Mouse (Mus musculus) hindbrain, embryonic 10.5 days (tissue): ENCODE measurements around the gene Disc1. TPM values are rescaled to one million over a fixed set of nuclear protein-coding genes. Genes with fewer than 3 reads are reported as not detected.

Experiments
- DNase-seq: peaks from one replicate; pipeline ENCODE4 v3.0.0-alpha.2; 2017; ENCODE audit warnings: low spot score
- H3K27ac ChIP-seq: fragments of 300-500 bp; sonication (generic); 2 replicates; pipeline ENCODE4 v1.5.1; 2016; ENCODE audit warnings: mild to moderate bottlenecking, moderate library complexity
- H3K27me3 ChIP-seq: fragments of 300-500 bp; sonication (generic); 2 replicates; pipeline ENCODE4 v1.6.1; 2016; ENCODE audit warnings: mild to moderate bottlenecking; ENCODE audit not compliant: poor library complexity, insufficient read depth, severe bottlenecking
- H3K36me3 ChIP-seq: fragments of 300-500 bp; sonication (generic); 2 replicates; pipeline ENCODE4 v1.6.1; 2016; ENCODE audit warnings: mild to moderate bottlenecking, moderate library complexity
- H3K4me1 ChIP-seq: fragments of 300-500 bp; sonication (generic); replicated peaks from 2 replicates; pipeline ENCODE4 v1.6.1; 2016; ENCODE audit warnings: mild to moderate bottlenecking
- H3K4me3 ChIP-seq: fragments of 300-500 bp; sonication (generic); 2 replicates; pipeline ENCODE4 v1.5.1; 2016; ENCODE audit warnings: mild to moderate bottlenecking, moderate library complexity
- H3K9me3 ChIP-seq: fragments of 300-500 bp; sonication (generic); 2 replicates; pipeline ENCODE4 v1.6.1; 2016; ENCODE audit warnings: mild to moderate bottlenecking, moderate library complexity
- WGBS: fragments of 180-500 bp; shearing (Covaris S2); methylation state at CpG from one replicate; pipeline ENCODE4 v1.1.7; 2016; 5-methylcytosine and 5-hydroxymethylcytosine counted together
- polyA plus RNA-seq: library from polyadenylated mRNA; unstranded; fragments of >200 nt; fragmentation: Nextera tagmentation; extraction: Ambion mirVana; gene quantifications from 2 replicates; pipeline ENCODE4 v1.2.1, GENCODE M21; 2016

The Disc1 gene
- polyA plus RNA-seq, 1 experiment from 2014 or later: 2.1 TPM

GRCm38 (mm10) chr8:125223031-125223753, 169.2 kb downstream of the Disc1 start:
- peaks cover 62% of the 10 kb centered on the region for H3K4me1 ChIP-seq
- WGBS: 67% methylated on average over 10 of the region's 10 CpGs
- peaks cover 18% of the 10 kb centered on the region; the same call in 1 of the 2 replicates for H3K27me3 ChIP-seq
- no peaks in the 10 kb centered on the region for H3K9me3 ChIP-seq
- H3K4me3 ChIP-seq: no peak overlapping the region
- H3K36me3 ChIP-seq: no peaks in the 10 kb centered on the region
- DNase-seq: no peak
- no peak overlapping the region for H3K27ac ChIP-seq

- peaks cover 12% of the 10 kb centered on the region; the same call in 1 of the 2 replicates for H3K27me3 ChIP-seq
- H3K36me3 ChIP-seq: no peaks in the 10 kb centered on the region
- peaks cover 52% of the 10 kb centered on the region for H3K4me1 ChIP-seq
- no peak for DNase-seq
- 79% methylated on average over 6 of the region's 6 CpGs for WGBS
- H3K4me3 ChIP-seq: no peak overlapping the region
- no peaks in the 10 kb centered on the region for H3K9me3 ChIP-seq
- H3K27ac ChIP-seq: peak overlapping the region; percentile 30; the same call in 1 of the 2 replicates
Observed at GRCm38 (mm10) chr8:125224271-125224699, 170.3 kb downstream of the Disc1 start.

GRCm38 (mm10) chr8:125225266-125225665, 171.3 kb downstream of the Disc1 start:
- no peaks in the 10 kb centered on the region for H3K9me3 ChIP-seq
- WGBS: 87% methylated on average over 9 of the region's 9 CpGs
- no peaks in the 10 kb centered on the region for H3K36me3 ChIP-seq
- no peak overlapping the region for H3K27ac ChIP-seq
- no peak for DNase-seq
- H3K4me3 ChIP-seq: no peak overlapping the region
- H3K27me3 ChIP-seq: peaks cover 5% of the 10 kb centered on the region; the same call in 1 of the 2 replicates
- H3K4me1 ChIP-seq: peaks cover 46% of the 10 kb centered on the region

GRCm38 (mm10) chr8:125226989-125227624, 173.1 kb downstream of the Disc1 start:
- DNase-seq: no peak
- no peaks in the 10 kb centered on the region for H3K36me3 ChIP-seq
- no peak overlapping the region; the same call in 1 of the 2 replicates for H3K27ac ChIP-seq
- no peak overlapping the region for H3K4me3 ChIP-seq
- H3K9me3 ChIP-seq: no peaks in the 10 kb centered on the region
- peaks cover 46% of the 10 kb centered on the region for H3K4me1 ChIP-seq
- H3K27me3 ChIP-seq: 0 out of 2 replicates have a peak, but pooled peaks cover 1% of the 10 kb centered on the region
- WGBS: 78% methylated on average over 14 of the region's 14 CpGs

- no peak for DNase-seq
- 0 out of 2 replicates have a peak, but pooled peaks cover 3% of the 10 kb centered on the region for H3K9me3 ChIP-seq
- H3K4me1 ChIP-seq: peaks cover 16% of the 10 kb centered on the region
- WGBS: 87% methylated on average over 5 of the region's 5 CpGs
- H3K27me3 ChIP-seq: peaks cover 24% of the 10 kb centered on the region
- no peaks in the 10 kb centered on the region for H3K36me3 ChIP-seq
- H3K4me3 ChIP-seq: no peak overlapping the region
- no peak overlapping the region for H3K27ac ChIP-seq
Observed at GRCm38 (mm10) chr8:125230526-125231131, 176.6 kb downstream of the Disc1 start.

- H3K27ac ChIP-seq: no peak overlapping the region
- H3K4me1 ChIP-seq: peaks cover 15% of the 10 kb centered on the region
- DNase-seq: no peak
- no peaks in the 10 kb centered on the region for H3K36me3 ChIP-seq
- 73% methylated on average over 9 of the region's 9 CpGs for WGBS
- H3K27me3 ChIP-seq: peaks cover 32% of the 10 kb centered on the region
- H3K4me3 ChIP-seq: no peak overlapping the region
- 0 out of 2 replicates have a peak, but pooled peaks cover 3% of the 10 kb centered on the region for H3K9me3 ChIP-seq
Observed at GRCm38 (mm10) chr8:125232724-125233123, 178.7 kb downstream of the Disc1 start.

GRCm38 (mm10) chr8:125235898-125236835, 182.2 kb downstream of the Disc1 start:
- Histone ChIP-seq H3K4me3 (peak overlapping the region; percentile 30), H3K27me3 (peaks cover 38% of the 10 kb centered on the region)
- DNase-seq: peak; percentile 49

GRCm38 (mm10) chr8:125240763-125241162, 186.8 kb downstream of the Disc1 start:
- 76% methylated on average over 4 of the region's 4 CpGs for WGBS
- H3K4me3 ChIP-seq: no peak overlapping the region
- no peaks in the 10 kb centered on the region for H3K9me3 ChIP-seq
- no peaks in the 10 kb centered on the region; the same call in 1 of the 2 replicates for H3K36me3 ChIP-seq
- DNase-seq: no peak
- peaks cover 22% of the 10 kb centered on the region; the same call in 1 of the 2 replicates for H3K27me3 ChIP-seq
- H3K27ac ChIP-seq: no peak overlapping the region
- peaks cover 54% of the 10 kb centered on the region for H3K4me1 ChIP-seq

More at GRCm38 (mm10) chr8:125235898-125236835, 182.2 kb downstream of the Disc1 start:
- Histone ChIP-seq H3K9me3 (0 out of 2 replicates have a peak, but pooled peaks cover 3% of the 10 kb centered on the region), H3K27ac (peak overlapping the region; percentile 79), H3K36me3 (no peaks in the 10 kb centered on the region), H3K4me1 (peaks cover 39% of the 10 kb centered on the region)
- WGBS: 11% methylated on average over 22 of the region's 22 CpGs

GRCm38 (mm10) chr8:125242382-125242781, 188.4 kb downstream of the Disc1 start:
- Histone ChIP-seq H3K36me3 (no peaks in the 10 kb centered on the region; the same call in 1 of the 2 replicates), H3K27ac (no peak overlapping the region), H3K9me3 (no peaks in the 10 kb centered on the region), H3K4me3 (no peak overlapping the region), H3K27me3 (peaks cover 18% of the 10 kb centered on the region; the same call in 1 of the 2 replicates), H3K4me1 (peaks cover 50% of the 10 kb centered on the region)
- WGBS: 60% methylated on average over 10 of the region's 10 CpGs
- no peak for DNase-seq

GRCm38 (mm10) chr8:125242921-125243320, 188.9 kb downstream of the Disc1 start:
- H3K9me3 ChIP-seq: no peaks in the 10 kb centered on the region
- H3K4me1 ChIP-seq: peaks cover 53% of the 10 kb centered on the region
- H3K4me3 ChIP-seq: no peak overlapping the region
- no peak overlapping the region for H3K27ac ChIP-seq
- no peak for DNase-seq
- no peaks in the 10 kb centered on the region; the same call in 1 of the 2 replicates for H3K36me3 ChIP-seq
- WGBS: 63% methylated on average over 4 of the region's 4 CpGs
- peaks cover 12% of the 10 kb centered on the region; the same call in 1 of the 2 replicates for H3K27me3 ChIP-seq

- H3K9me3 ChIP-seq: no peaks in the 10 kb centered on the region
- no peak overlapping the region for H3K27ac ChIP-seq
- no peaks in the 10 kb centered on the region; the same call in 1 of the 2 replicates for H3K36me3 ChIP-seq
- H3K4me3 ChIP-seq: no peak overlapping the region
- peaks cover 25% of the 10 kb centered on the region for H3K4me1 ChIP-seq
- WGBS: 53% methylated on average over 7 of the region's 7 CpGs
- H3K27me3 ChIP-seq: peaks cover 8% of the 10 kb centered on the region; the same call in 1 of the 2 replicates
- DNase-seq: no peak
Observed at GRCm38 (mm10) chr8:125246737-125247292, 192.8 kb downstream of the Disc1 start.
